Mouse (Mus musculus) right cerebral cortex, postnatal 4 days (tissue): ENCODE data around the gene Pdlim3.

Source experiments
- DNase-seq: peaks from one replicate; pipeline ENCODE4 v3.0.0-alpha.2; 2022

The Pdlim3 gene

DNA sequence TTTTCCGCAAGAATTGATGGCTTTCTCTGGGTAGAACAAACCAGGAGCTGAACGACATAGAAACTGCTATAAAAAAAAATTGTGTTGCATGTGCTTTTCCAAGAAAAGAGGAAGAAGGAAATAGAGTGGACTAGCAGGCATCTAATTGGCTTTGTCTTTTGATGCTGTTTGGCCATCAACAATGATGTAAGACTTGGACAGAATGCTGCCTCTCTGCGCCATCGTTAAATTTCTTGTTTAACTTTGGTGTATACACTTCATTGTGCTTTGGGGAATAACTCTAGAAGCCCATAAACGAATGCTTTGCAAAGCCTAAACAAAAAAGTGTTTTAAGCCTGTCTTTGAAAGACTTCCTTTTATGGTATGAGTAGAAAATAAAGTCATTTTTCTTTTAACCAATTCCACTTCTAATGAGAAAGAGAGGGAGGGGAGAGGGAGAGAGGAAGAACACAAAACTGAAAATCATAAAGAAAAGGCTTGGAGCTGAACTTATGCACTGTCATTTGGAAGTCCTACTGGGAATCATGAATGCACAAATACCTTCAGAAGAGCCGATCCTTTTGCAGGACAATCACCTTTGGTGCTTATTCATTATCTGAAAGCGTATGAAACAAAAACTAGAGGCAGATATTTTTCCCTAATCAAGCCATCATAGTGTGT lies 20.5 kb downstream of the Pdlim3 start:
- no peak for DNase-seq

DNA sequence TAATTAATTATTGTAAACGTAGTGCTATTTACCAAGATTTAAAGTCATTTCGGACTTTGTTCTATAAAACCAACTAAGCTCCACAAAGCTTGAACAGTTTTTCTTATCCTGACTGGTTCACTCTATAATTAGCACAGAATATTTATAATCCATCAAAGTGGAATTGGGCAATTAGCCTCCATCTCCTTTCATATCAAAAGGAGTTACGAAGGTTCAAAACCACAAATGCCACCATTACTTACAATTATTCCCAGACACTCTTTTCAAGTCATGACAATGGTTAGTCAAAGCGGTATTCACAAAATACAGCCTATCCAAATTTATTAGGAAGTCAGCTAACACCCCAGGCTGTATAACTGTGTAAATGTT lies 21.0 kb downstream of the Pdlim3 start:
- DNase-seq: no peak

DNA sequence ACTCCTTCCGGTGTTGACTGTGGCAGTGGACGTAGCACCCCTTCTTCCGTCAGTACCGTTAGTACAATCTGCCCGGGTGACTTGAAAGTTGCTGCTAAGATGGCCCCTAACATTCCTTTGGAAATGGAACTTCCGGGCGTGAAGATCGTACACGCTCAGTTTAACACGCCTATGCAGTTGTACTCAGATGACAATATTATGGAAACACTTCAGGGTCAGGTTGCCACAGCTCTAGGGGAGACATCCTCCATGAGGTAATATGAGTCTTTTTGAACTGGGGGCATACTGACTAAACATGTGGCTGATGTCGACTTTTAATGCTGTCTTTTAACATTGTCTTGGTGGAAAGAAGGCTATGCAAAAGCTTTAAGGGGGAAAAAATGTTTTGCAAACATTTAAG lies 28.4 kb downstream of the Pdlim3 start:
- DNase-seq: no peak

DNA sequence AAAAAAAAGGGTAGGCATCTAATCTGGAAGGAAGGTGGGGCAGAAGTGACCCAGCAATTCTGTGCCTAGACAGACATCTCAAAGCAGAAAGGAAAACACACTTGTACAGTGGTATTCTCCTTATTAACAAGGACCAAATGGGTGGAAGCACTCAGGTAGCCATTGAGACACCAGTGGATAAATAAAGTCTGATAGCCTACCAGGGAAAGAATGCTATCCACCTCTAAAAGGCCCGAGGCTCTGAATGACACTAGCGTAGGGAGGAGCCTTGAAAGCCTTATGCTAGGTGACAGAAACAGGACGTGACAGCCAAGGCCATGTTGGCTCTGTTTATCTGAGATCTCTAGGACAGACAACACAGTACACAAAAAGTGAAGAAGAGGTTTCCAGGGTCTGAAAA lies 31.2 kb downstream of the Pdlim3 start:
- no peak for DNase-seq

DNA sequence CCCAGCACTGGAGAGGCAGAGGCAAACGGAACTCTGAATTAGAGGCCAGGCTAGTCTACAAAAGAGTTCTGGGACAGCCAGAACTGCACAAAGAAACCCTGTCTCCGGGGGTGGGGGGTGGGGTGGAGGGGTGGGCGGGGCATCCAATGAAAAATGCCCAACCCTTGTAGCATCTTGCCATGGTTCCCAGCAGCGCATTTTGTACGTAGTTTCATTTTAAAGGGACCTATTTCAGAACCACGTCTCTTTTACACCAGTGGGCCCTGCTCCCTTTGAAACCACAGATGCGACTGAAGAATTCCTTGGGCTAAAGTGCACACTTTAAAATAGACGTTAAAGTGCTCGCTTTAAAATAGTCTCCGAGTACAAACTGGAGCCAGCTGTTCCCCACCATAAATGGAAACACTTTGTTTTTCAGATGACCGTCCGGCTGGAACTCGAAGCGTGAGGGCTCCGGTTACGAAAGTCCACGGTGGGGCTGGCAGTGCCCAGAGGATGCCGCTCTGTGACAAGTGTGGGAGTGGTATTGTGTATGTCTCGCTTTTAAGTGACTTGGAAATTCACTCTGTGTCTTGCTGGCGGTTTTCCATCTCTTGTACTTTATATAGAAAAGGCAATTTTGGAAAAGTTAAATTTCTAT lies 31.9 kb downstream of the Pdlim3 start:
- DNase-seq: no peak

DNA sequence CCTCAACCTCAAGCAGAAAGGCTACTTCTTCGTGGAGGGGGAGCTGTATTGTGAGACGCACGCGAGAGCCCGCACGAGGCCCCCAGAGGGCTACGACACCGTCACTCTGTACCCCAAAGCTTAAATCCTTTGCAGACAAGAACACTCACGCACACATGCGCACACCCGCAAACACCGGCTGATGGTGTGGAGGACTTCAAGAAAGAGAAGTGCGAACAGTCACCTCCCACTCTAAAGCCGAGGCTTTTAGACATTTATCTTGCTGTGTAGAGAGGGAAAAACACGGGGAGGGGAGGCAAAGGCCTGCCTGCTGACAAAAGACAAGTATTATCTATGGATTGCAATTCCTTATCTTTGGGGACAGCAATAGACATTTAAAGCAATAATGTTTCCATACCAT lies 33.6 kb downstream of the Pdlim3 start:
- no peak for DNase-seq

DNA sequence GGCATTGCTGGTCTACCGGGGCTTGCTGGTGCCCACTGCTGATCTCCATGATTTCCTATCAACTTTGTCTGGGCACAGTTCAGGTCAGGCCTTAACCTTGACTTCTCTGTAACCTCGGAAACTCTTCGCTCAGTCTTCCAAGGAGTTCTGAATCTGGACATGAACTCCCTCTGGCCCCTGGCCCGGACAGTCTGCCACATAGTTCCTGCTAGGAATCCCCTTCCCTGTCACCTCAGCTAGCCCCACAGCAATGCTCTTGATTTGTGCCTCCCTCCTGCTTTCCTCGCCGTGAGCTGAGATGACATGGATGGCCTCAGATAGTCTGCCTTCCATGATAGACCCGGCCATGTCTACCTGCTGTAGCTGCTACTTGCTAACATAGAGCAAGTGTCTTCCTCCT lies 35.1 kb downstream of the Pdlim3 start:
- DNase-seq: no peak

DNA sequence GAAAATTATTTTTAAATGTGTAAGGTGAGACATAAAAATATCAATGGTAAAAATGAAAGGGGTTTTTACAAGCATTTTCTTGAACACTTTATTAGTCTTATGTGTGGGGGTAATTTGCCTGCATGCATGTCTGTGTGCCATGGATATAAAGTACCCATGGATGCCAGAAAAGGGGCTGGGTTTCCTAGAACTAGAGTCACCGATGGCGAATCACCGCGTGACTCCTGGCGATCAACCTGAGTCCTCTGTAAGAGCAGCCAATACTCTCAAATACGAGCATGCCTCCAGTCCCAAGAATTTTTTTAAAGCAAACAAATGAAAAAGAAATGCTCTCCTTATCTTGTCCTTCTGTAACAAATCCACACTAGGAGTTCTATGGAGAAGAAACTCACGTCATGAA lies 36.9 kb downstream of the Pdlim3 start:
- DNase-seq: no peak

DNA sequence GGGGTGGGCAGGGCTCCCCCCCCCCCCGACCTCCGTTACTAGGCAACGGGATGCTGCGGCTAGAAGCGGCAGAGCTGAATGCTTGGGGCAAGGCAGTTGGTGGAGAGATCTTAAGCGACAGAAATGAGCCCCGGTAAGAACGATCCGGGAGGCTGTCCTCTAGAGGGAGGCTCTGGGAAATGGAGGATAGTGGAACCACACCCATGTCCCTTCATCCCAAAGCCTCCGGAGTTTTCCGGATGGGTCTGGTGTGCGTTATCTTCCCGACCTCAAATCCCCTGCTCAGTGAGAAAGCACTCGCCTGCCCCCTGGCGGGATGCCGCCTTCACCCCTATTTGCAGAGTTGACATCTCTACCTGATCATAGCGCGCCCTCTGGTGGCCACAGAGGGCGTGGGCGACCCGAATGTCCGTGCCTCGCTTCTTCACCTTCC lies 49.3 kb downstream of the Pdlim3 start, which contains the start of gene Ccdc110:
Gene Ccdc110, plus strand, starts transcription at position 38 of the 433 bp plus-strand sequence.
- peak; percentile 100 for DNase-seq

DNA sequence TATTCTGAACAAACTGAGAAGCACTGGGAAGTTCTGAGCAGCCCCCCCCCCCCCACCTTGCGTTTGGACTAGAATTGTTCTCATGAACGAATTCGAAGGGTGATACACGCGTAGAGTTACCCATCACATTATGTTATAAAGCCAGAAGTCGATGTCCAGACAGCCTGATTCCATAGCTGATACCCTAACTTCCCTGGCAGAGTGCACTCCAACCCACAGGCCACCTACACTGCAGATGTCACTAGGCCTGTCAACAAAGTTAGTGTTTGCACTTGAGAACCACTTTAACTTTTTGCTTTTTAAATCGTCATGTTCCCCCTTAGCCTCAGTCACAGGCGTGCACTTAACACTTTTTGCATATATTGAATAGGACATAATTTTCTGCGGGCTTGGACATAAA lies 51.7 kb downstream of the Pdlim3 start:
- DNase-seq: no peak

DNA sequence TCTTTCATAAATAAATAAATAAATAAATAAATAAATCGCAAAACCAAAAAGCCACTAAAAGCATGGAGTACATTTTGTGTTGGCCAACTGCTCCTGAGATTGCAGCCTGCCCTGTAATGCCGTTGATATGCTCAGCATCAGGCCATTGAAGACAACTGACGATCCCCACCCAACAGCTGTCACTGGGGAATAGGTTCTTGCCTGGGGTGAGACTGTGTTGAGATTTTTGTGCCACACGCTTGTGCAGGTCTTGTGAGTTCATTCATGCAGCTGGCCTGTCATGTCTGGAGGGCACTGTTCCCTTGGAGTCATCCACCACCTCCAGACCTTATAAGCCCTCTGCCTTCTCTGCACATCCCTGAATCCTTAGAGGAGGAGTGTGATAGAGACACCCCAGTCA lies 61.0 kb downstream of the Pdlim3 start:
- DNase-seq: no peak

DNA sequence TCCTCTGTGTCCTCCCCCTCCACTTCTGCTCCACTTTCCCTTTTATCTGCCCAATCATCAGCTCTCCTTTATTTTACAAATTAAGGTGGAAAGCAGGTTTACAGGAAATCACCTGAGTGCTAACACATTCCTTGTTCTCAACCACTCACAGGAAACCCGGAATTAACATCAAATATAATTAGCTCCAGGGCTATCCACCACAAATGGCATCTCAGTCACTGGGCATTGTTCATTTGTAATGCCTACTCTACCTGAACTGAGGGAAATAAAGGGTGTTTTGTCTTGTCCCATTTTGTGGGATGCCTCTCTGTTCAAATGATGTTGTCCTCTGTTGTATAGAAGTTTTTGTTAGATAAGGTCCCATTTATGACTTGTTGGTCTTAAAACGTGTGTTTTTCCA lies 65.4 kb downstream of the Pdlim3 start:
- DNase-seq: no peak
